Mouse (Mus musculus) forebrain, postnatal 0 days (tissue): ENCODE measurements at regions not wholly inside any gene's neighbourhood (a gene's known extent, or its start where the extent isn't known, plus 50 kb on each side); places are given as distances from the start of the nearest gene placed in this dataset.

Experiments
- ATAC-seq: fragments of 200-750 bp; cut with Nextera tagmentation; 2 replicates; pipeline ENCODE4 v1.8.0; 2017; ENCODE audit warnings: mild to moderate bottlenecking, moderate library complexity
- DNase-seq: peaks from one replicate; pipeline ENCODE4 v3.0.0-alpha.2; 2015
- H3K27ac ChIP-seq: fragments of 300-500 bp; sonication (generic); 2 replicates; pipeline ENCODE4 v1.5.1; 2014; ENCODE audit warnings: low read depth, mild to moderate bottlenecking, antibody characterized with exemption, low read length, moderate library complexity, mixed read lengths
- H3K27me3 ChIP-seq: fragments of 300-500 bp; sonication (generic); 2 replicates; pipeline ENCODE4 v1.6.1; 2014; ENCODE audit warnings: mild to moderate bottlenecking, low read length, mixed read lengths; ENCODE audit not compliant: insufficient read depth
- H3K36me3 ChIP-seq: fragments of 300-500 bp; sonication (generic); 2 replicates; pipeline ENCODE4 v1.6.1; 2014; ENCODE audit warnings: mild to moderate bottlenecking, moderate library complexity; ENCODE audit not compliant: insufficient read depth
- H3K4me1 ChIP-seq: fragments of 300-500 bp; sonication (generic); 2 replicates; pipeline ENCODE4 v1.6.1; 2014; ENCODE audit warnings: antibody characterized with exemption; ENCODE audit not compliant: insufficient read depth
- H3K4me2 ChIP-seq: fragments of 300-500 bp; sonication (generic); 2 replicates; pipeline ENCODE4 v1.6.1; 2014; ENCODE audit warnings: low read depth, mild to moderate bottlenecking, moderate library complexity
- H3K4me3 ChIP-seq: fragments of 300-500 bp; sonication (generic); 2 replicates; pipeline ENCODE4 v1.5.1; 2014; ENCODE audit warnings: low read depth, low read length, mixed read lengths
- H3K9ac ChIP-seq: fragments of 300-500 bp; sonication (generic); 2 replicates; pipeline ENCODE4 v1.6.1; 2014; ENCODE audit warnings: mild to moderate bottlenecking
- H3K9me3 ChIP-seq: fragments of 300-500 bp; sonication (generic); 2 replicates; pipeline ENCODE4 v1.6.1; 2016; ENCODE audit warnings: low read length
- CTCF ChIP-seq: sonication (generic); IDR thresholded peaks from 2 replicates; pipeline ENCODE4 v1.5.1; 2016; ENCODE audit warnings: antibody characterized with exemption, control low read depth, low read depth
- whole genome bisulfite sequencing: fragments of 180-500 bp; shearing (Covaris S2); extraction: QIAGEN DNeasy Blood & Tissue Kit; methylation state at CpG from one replicate; pipeline ENCODE4 v1.1.7; 2014; 5-methylcytosine and 5-hydroxymethylcytosine counted together

GRCm38 (mm10) chr7:134501079-134501478 lies 115.6 kb upstream of the D7Ertd443e start:
- no peak overlapping the region for H3K27ac ChIP-seq
- no peak overlapping the region for H3K4me3 ChIP-seq
- DNase-seq, result no peak
- no peak overlapping the region for H3K9ac ChIP-seq
- TF ChIP-seq CTCF, result no peak
- WGBS, result 3% methylated on average over 1 of the region's 1 CpGs
- ATAC-seq, result peak; percentile 55; the same call in 1 of the 2 replicates
- no peaks in the 10 kb centered on the region for H3K4me1 ChIP-seq
- no peaks in the 10 kb centered on the region for H3K36me3 ChIP-seq
- no peaks in the 10 kb centered on the region for H3K9me3 ChIP-seq
- no peaks in the 10 kb centered on the region for H3K27me3 ChIP-seq
- no peak overlapping the region for H3K4me2 ChIP-seq

- Histone ChIP-seq H3K9me3 (no peaks in the 10 kb centered on the region), H3K4me3 (no peak overlapping the region), H3K27ac (no peak overlapping the region), H3K9ac (no peak overlapping the region), H3K4me2 (no peak overlapping the region), H3K36me3 (no peaks in the 10 kb centered on the region), H3K4me1 (no peaks in the 10 kb centered on the region), H3K27me3 (no peaks in the 10 kb centered on the region)
- no peak for TF ChIP-seq CTCF
- ATAC-seq, result no peak
- no peak for DNase-seq
- 91% methylated on average over 6 of the region's 6 CpGs for WGBS
Measured at GRCm38 (mm10) chr7:134510333-134510928, 125.0 kb upstream of the D7Ertd443e start.

- Histone ChIP-seq H3K27me3 (no peaks in the 10 kb centered on the region), H3K4me1 (no peaks in the 10 kb centered on the region), H3K4me2 (no peak overlapping the region), H3K4me3 (no peak overlapping the region), H3K27ac (no peak overlapping the region), H3K36me3 (no peaks in the 10 kb centered on the region), H3K9ac (no peak overlapping the region), H3K9me3 (no peaks in the 10 kb centered on the region)
- DNase-seq, result no peak
- 0 out of 2 replicates have a peak, but pooled peaks have one; percentile 33 for TF ChIP-seq CTCF
- ATAC-seq, result no peak
- 86% methylated on average over 9 of the region's 9 CpGs for WGBS
Measured at GRCm38 (mm10) chr7:134519372-134519975, 134.0 kb upstream of the D7Ertd443e start.

- ATAC-seq (no peak), DNase-seq (no peak)
- no peak overlapping the region for H3K4me2 ChIP-seq
- WGBS, result 81% methylated on average over 8 of the region's 8 CpGs
- no peak overlapping the region for H3K4me3 ChIP-seq
- H3K27ac ChIP-seq, result no peak overlapping the region
- no peaks in the 10 kb centered on the region for H3K9me3 ChIP-seq
- H3K4me1 ChIP-seq, result no peaks in the 10 kb centered on the region
- H3K27me3 ChIP-seq, result no peaks in the 10 kb centered on the region
- no peak overlapping the region for H3K9ac ChIP-seq
- TF ChIP-seq CTCF, result no peak
- no peaks in the 10 kb centered on the region for H3K36me3 ChIP-seq
Measured at GRCm38 (mm10) chr7:134523897-134524296, 138.4 kb upstream of the D7Ertd443e start.

GRCm38 (mm10) chr7:134525041-134525440 lies 139.6 kb upstream of the D7Ertd443e start:
- Histone ChIP-seq H3K9me3 (no peaks in the 10 kb centered on the region), H3K4me1 (no peaks in the 10 kb centered on the region), H3K9ac (no peak overlapping the region), H3K27me3 (no peaks in the 10 kb centered on the region), H3K4me3 (no peak overlapping the region), H3K36me3 (no peaks in the 10 kb centered on the region), H3K4me2 (no peak overlapping the region), H3K27ac (no peak overlapping the region)
- DNase-seq (no peak), ATAC-seq (no peak)
- TF ChIP-seq CTCF, result no peak
- WGBS, result 86% methylated on average over 1 of the region's 1 CpGs

GRCm38 (mm10) chr7:134525461-134525860 lies 140.0 kb upstream of the D7Ertd443e start:
- Histone ChIP-seq H3K4me2 (no peak overlapping the region), H3K4me1 (no peaks in the 10 kb centered on the region), H3K27me3 (no peaks in the 10 kb centered on the region), H3K9me3 (no peaks in the 10 kb centered on the region), H3K9ac (no peak overlapping the region), H3K27ac (no peak overlapping the region), H3K36me3 (no peaks in the 10 kb centered on the region), H3K4me3 (no peak overlapping the region)
- ATAC-seq, result no peak
- TF ChIP-seq CTCF, result no peak
- DNase-seq, result no peak
- WGBS, result 100% methylated on average over 2 of the region's 2 CpGs

- Histone ChIP-seq H3K4me3 (no peak overlapping the region), H3K27ac (no peak overlapping the region), H3K27me3 (no peaks in the 10 kb centered on the region), H3K36me3 (no peaks in the 10 kb centered on the region), H3K9me3 (no peaks in the 10 kb centered on the region), H3K4me2 (no peak overlapping the region), H3K4me1 (no peaks in the 10 kb centered on the region), H3K9ac (no peak overlapping the region)
- ATAC-seq (no peak), DNase-seq (no peak)
- WGBS, result 53% methylated on average over 2 of the region's 2 CpGs
- TF ChIP-seq CTCF, result no peak
Measured at GRCm38 (mm10) chr7:134527351-134527750, 141.9 kb upstream of the D7Ertd443e start.
